In genomic region chr4:106281128-106281491, GRCm38 (mm10) we compare ENCODE assay signal across 12 mouse cellular contexts. TPM values are rescaled to one million over a fixed set of nuclear protein-coding genes. Genes with fewer than 3 reads are reported as not detected.
DNase-seq lines count a peak whose midpoint lies in the region; ATAC-seq and TF ChIP-seq lines count a peak whose summit lies in the region.
"Had no signal": no experiment of that assay in that cellular context is flagged by ENCODE, and none has a peak within 500 bp of the region (broad histone marks: within the 10 kb centered on the region; RNA-seq: fewer than 3 reads in every experiment).

No protein-coding gene starts in this region.

- H3K4me1 ChIP-seq in heart, embryonic 15.5 days (replicated peaks): peaks cover 25% of the 10 kb centered on the region
- no peaks in the 10 kb centered on the region; the same call in 1 of the 2 replicates for H3K4me1 ChIP-seq in bone marrow, adult 2 months (ENCODE audit: control insufficient read depth, insufficient read depth, low read length)
- no peaks in the 10 kb centered on the region for H3K4me1 ChIP-seq in hindbrain, embryonic 13.5 days (replicated peaks)

- no peaks in the 10 kb centered on the region for H3K27me3 ChIP-seq in heart, embryonic 15.5 days
- H3K27me3 ChIP-seq in hindbrain, embryonic 13.5 days: no peaks in the 10 kb centered on the region

- 55% methylated on average over 2 of the region's 2 CpGs for WGBS in heart, embryonic 15.5 days
- 52% methylated on average over 2 of the region's 2 CpGs for WGBS in bone marrow, adult 2 months
- WGBS in hindbrain, embryonic 13.5 days: 79% methylated on average over 2 of the region's 2 CpGs

- no peaks in the 10 kb centered on the region for H3K36me3 ChIP-seq in heart, embryonic 15.5 days
- H3K36me3 ChIP-seq in hindbrain, embryonic 13.5 days: no peaks in the 10 kb centered on the region

- H3K9me3 ChIP-seq in heart, embryonic 15.5 days (replicated peaks): no peaks in the 10 kb centered on the region
- no peaks in the 10 kb centered on the region for H3K9me3 ChIP-seq in hindbrain, embryonic 13.5 days

- no peak overlapping the region; the same call in 1 of the 2 replicates for H3K4me3 ChIP-seq in heart, embryonic 15.5 days
- peak overlapping the region; percentile 56 for H3K4me3 ChIP-seq in bone marrow, adult 2 months (replicated peaks; ENCODE audit: control insufficient read depth, low read depth, low read length)
- no peak overlapping the region for H3K4me3 ChIP-seq in hindbrain, embryonic 13.5 days
- no peak overlapping the region for H3K4me3 ChIP-seq in layer of hippocampus, adult 2 months
- H3K4me3 ChIP-seq: erythroblast, embryonic 14.5 days; myocyte had no signal

- H3K9ac ChIP-seq in heart, embryonic 15.5 days: no peak overlapping the region
- no peak overlapping the region for H3K9ac ChIP-seq in hindbrain, embryonic 13.5 days

- peak overlapping the region; percentile 83 for H3K27ac ChIP-seq in heart, embryonic 15.5 days
- no peak overlapping the region for H3K27ac ChIP-seq in bone marrow, adult 2 months (ENCODE audit: control insufficient read depth, insufficient read depth, low read depth, low read length, poor library complexity)
- no peak overlapping the region for H3K27ac ChIP-seq in hindbrain, embryonic 13.5 days
- H3K27ac ChIP-seq in layer of hippocampus, adult 2 months: no peak overlapping the region

- H3K4me2 ChIP-seq in heart, embryonic 15.5 days: peak overlapping the region; percentile 47
- no peak overlapping the region for H3K4me2 ChIP-seq in hindbrain, embryonic 13.5 days

- intact Hi-C loops in heart, postnatal 36 days (cut with DNase I): no loop called here

- TF ChIP-seq CTCF in bone marrow, adult 2 months (IDR thresholded peaks at IDR 0.05; ENCODE audit: control insufficient read depth, insufficient read depth, low read length): no peak
- no peak for TF ChIP-seq CTCF in layer of hippocampus, adult 2 months (conservative IDR thresholded peaks at IDR 0.05)

- no peak for TF ChIP-seq POLR2A in bone marrow, adult 2 months (IDR thresholded peaks at IDR 0.05; ENCODE audit: borderline replicate concordance, control insufficient read depth, low read depth, low read length)

- no peak for ATAC-seq in CD4-positive, CD25-positive, alpha-beta regulatory T cell, adult 4 months
- no peak for ATAC-seq in heart, embryonic 15.5 days (replicated peaks; ENCODE audit: insufficient number of reproducible peaks, insufficient read depth, low FRiP score, low read depth)
- no peak for ATAC-seq in hindbrain, embryonic 13.5 days (ENCODE audit: low FRiP score)

- DNase-seq in CD4-positive, CD25-positive, alpha-beta regulatory T cell, adult 2 months (ENCODE audit: low read depth, low spot score): peak; percentile 20
- no peak for DNase-seq in heart, postnatal 36 days
- peak; percentile 56 to 76 for DNase-seq in kidney, postnatal 36 days
- no peak for DNase-seq in layer of hippocampus, adult 2 months (ENCODE audit: low spot score in 2 of 2)
- DNase-seq: layer of hippocampus, postnatal 36 days; retina, postnatal 1 day had no signal

RNA-seq across cellular contexts. Expression of gene Usp24, which starts 34.9 kb away (rescaled TPM):
- polyA plus RNA-seq in CD4-positive, CD25-positive, alpha-beta regulatory T cell, adult 4 months (2017; shearing (Covaris generic)): 10 to 100 TPM in 1 of 2 experiments, 1 to 10 TPM in 1; 9.9 to 12.9 TPM
- polyA plus RNA-seq in heart, embryonic 15.5 days (2015; fragmentation: Nextera tagmentation; extraction: Ambion mirVana): 6.6 and 8.1 TPM in 2 replicates
- total RNA-seq in heart, postnatal 36 days (2021): 10 to 100 TPM; 47.6 to 49.5 TPM
- polyA plus RNA-seq in bone marrow, adult 2 months (2011; ENCODE audit: insufficient read depth, insufficient read length, low replicate concordance, missing spikeins): 7.4 and 9.8 TPM in 2 replicates
- polyA plus RNA-seq in hindbrain, embryonic 13.5 days (2015; fragmentation: Nextera tagmentation; extraction: Ambion mirVana): 6.9 and 7.1 TPM in 2 replicates
- total RNA-seq in layer of hippocampus, adult 2 months (2021): 10 to 100 TPM; 41.0 to 45.8 TPM

Comparison
In these comparisons a context has a peak if more than half of its experiments do, and no peak if none do; other contexts are left out.
1. DNase-seq: peak in CD4-positive, CD25-positive, alpha-beta regulatory T cell, adult 2 months (single experiment) and kidney, postnatal 36 days (2 of 2); none in heart, postnatal 36 days (0 of 2) and layer of hippocampus, adult 2 months (0 of 2).